Mouse (Mus musculus) small intestine, adult 2 months (tissue): ENCODE measurements around the gene Gper1.

ENCODE experiments used
- CTCF ChIP-seq: fragments of 200-500 bp; IDR thresholded peaks from 2 replicates; pipeline ENCODE4 v1.5.1; 2012; ENCODE audit warnings: low read depth, mild to moderate bottlenecking, control low read depth, inconsistent platforms, low read length, moderate library complexity, mixed read lengths; ENCODE audit not compliant: insufficient replicate concordance, insufficient read length; ENCODE audit errors: extremely low read depth
- POLR2A ChIP-seq: fragments of 200-500 bp; IDR thresholded peaks from 2 replicates; pipeline ENCODE4 v1.6.1; 2012; ENCODE audit warnings: low read depth, mild to moderate bottlenecking, control low read depth, inconsistent platforms, low read length, moderate library complexity

DNA sequence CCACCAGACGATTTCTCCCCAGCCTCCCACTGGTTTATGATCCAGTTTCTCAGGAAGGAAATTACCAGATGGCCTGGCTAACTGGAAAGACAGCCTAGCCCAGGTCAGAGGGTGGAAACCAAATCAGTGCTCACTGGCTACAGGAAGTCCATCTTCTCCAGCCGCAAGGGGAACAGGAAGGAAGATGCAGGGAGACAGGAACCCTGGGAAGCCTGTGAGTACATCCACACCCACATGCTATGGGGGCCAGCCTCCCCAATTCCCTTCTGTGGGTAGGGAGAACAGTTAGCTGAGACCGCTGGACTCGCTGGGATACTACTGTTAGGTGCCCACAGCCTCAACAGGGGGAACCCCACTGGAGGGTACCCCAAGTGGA, 34.8 kb upstream of the Gper1 start:
- TF ChIP-seq CTCF (no peak), POLR2A (no peak)
